Mouse (Mus musculus) CH12.LX (cell line): Measurements from ENCODE around the gene Hebp1.

ENCODE experiments used
- CTCF ChIP-seq, 2 experiments: IDR thresholded peaks in 1 of 2; conservative IDR thresholded peaks in 1 of 2; 2 replicates each; pipeline ENCODE4 v1.5.1; 2011 to 2012; ENCODE audit warnings: low read depth in 2 of 2, low read length in 2 of 2, improper control_type of control experiment in 1 of 2, inconsistent platforms in 1 of 2, mild to moderate bottlenecking in 1 of 2, moderate library complexity in 1 of 2
- KAT2A ChIP-seq: IDR thresholded peaks from 2 replicates; pipeline ENCODE4 v1.6.1; 2012; ENCODE audit warnings: low read length, improper control_type of control experiment, inconsistent platforms; ENCODE audit not compliant: insufficient replicate concordance
- MAX ChIP-seq: IDR thresholded peaks from 2 replicates; pipeline ENCODE4 v1.6.1; 2011; ENCODE audit warnings: low read length, improper control_type of control experiment
- MAZ ChIP-seq: IDR thresholded peaks from 2 replicates; pipeline ENCODE4 v1.6.1; 2012; ENCODE audit warnings: low read depth, mild to moderate bottlenecking, inconsistent platforms, low read length, improper control_type of control experiment, moderate library complexity
- NELFE ChIP-seq: IDR thresholded peaks from 2 replicates; pipeline ENCODE4 v1.6.1; 2011; ENCODE audit warnings: low read depth, low read length, improper control_type of control experiment
- POLR2A ChIP-seq: IDR thresholded peaks from 2 replicates; pipeline ENCODE4 v1.6.1; 2011; ENCODE audit warnings: low read depth, mild to moderate bottlenecking, improper control_type of control experiment, low read length
- RAD21 ChIP-seq: IDR thresholded peaks from 2 replicates; pipeline ENCODE4 v1.6.1; 2011; ENCODE audit warnings: low read depth, mild to moderate bottlenecking, low read length, improper control_type of control experiment, moderate library complexity
- USF1 ChIP-seq: IDR thresholded peaks from 2 replicates; pipeline ENCODE4 v1.6.1; 2014; ENCODE audit warnings: low read depth, mild to moderate bottlenecking, inconsistent platforms, low read length, improper control_type of control experiment
- ZC3H11A ChIP-seq: IDR thresholded peaks from 2 replicates; pipeline ENCODE4 v1.6.1; 2012; ENCODE audit warnings: low read depth, mild to moderate bottlenecking, inconsistent platforms, low read length, improper control_type of control experiment

- TF ChIP-seq MAZ: no peak
- TF ChIP-seq USF1: no peak
- no peak for TF ChIP-seq NELFE
- no peak for TF ChIP-seq POLR2A
- TF ChIP-seq MAX: no peak
- no peak for TF ChIP-seq KAT2A
- TF ChIP-seq RAD21: no peak
- TF ChIP-seq ZC3H11A: no peak
- TF ChIP-seq CTCF (conservative IDR thresholded peaks at IDR 0.05 in 1 of 2, IDR thresholded peaks at IDR 0.05 in 1 of 2; ENCODE audit: low read depth in 2 of 2, low read length in 2 of 2): peak in 1 of 2 experiments; percentile 19; a peak in 1 of 4 replicates
Measured at GRCm38 (mm10) chr6:135236576-135236975, 38.8 kb upstream of the Hebp1 start.
